Mouse (Mus musculus): ENCODE measurements around the gene Uba7.
"Not testable (repeated sequence)": the region's sequence is repeated elsewhere in the genome, so short reads cannot be mapped to it uniquely, and the experiment has no call there.

The Uba7 gene

DNA sequence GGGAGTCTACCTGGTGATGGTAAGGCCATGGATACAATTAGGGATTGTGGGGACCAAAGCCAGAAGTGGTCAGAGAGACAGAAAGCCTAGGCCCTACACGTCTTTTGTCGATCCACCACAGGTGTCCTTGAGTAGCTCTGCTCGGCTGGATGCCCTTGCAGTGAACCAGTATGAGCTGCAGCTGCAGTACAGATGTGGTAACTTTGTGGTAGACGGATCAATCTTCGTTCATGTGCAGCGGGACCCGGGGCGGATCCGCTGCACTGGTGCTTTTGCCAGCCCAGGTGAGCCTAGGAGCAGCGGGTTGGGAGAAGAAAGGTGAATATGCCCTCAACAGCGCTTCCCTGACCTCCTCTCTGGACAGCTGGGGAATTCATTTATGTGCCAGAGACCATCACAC, 17.7 kb downstream of the Uba7 start:
- DNase-seq (ENCODE audit: low read depth, low spot score) = no peak

DNA sequence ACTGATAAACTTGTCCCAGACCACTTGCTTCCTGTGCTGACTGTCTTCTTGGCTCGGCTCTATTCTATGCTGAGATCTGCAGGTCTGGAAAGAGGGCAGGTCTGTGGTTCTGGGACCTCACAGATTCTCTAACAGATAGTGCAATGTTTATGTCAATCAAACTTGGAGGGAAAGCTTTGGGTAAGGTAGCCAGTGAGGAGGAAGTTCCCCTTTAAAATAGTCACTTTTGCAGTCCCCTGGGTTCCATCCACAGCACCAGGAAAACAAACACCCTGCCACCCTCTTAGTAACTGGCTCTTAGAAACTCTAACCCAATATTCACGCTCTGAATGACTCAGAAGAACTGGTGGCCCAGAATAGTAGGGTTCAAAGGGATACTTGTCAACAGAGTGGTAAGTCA, 19.2 kb downstream of the Uba7 start:
- no peak for DNase-seq (ENCODE audit: low read depth, low spot score)

DNA sequence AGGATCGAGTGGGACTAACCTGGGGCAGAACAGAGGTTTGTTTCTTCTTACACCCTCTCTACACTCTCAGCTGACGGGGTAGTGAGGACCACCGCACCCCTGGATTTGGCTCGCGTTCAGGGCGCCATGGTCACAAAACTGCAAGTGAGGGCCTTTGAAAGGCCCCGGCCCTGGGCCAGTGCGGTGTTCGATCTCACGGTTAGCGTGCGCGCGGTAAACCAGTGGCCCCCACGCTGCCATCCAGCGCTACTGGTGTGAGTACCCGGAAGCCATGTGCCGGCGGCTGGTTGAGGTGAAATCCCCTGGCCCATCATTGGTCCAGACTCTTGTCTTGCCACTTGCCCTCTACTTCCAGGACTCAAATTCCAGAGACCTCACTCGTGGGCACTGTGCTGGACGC, 20.2 kb downstream of the Uba7 start:
- DNase-seq (ENCODE audit: low read depth, low spot score) = no peak

DNA sequence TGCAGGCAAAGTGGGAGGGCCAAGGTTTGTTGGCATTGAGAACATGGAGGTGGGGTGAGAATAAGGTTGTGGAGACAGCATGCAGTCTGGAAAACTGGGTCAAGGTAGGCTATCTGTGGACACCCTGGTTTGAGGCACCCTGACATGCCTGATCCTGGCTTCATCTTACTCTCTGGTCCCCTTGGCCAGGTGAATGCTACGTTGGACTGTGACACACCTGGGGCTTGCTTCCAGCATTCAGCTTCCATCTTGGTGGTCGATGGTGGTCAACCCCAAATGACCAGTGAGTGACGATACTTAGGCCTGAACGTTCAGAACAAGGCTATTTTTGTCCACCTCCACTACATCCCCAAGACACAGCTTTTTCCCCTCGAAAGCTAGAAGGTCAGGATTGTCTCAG, 20.7 kb downstream of the Uba7 start, which contains the start of gene Gm20662:
Gene Gm20662 (plus strand): TSS at position 301 of the 400 bp plus-strand sequence.
- DNase-seq (ENCODE audit: low read depth, low spot score) = no peak

DNA sequence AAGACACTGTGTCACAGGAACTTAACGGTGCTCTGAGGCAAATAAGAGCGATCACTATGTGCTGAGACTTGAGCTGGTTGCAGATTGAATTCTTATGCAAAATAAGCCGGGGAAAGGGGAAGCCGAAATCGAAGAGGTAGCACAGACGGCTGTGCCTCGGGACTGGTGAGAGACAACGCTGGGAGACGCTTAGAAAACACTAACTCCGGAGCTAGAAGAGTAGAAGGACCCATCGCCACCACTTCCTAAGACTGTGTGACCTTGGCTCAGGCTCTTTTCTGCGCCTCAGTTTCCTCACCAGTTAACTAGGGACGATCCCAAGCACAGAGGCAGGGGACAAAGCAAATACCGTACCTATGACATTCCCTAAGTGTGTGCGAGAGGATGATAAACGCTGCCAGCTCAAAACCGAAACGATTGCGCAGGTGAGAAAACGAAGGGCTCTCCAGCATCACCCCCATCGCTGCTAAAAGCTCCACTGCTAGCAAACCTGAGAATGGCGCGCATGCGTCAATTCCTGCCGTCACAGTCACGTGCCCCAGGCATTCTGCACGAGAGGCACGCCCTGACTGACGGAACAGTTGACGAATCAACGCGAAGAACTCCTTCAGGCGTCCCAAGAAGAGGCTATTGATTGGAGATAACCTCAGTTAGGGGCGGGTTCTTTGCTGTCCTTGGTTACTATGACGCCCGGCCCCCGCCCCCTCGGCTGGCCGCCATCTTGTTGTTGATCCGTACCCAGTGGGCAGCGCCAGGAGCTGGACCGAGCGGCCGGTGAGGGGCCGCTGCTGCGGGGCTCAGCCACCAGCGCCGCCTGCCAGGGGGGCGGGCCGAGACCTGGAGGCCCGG, 26.8 kb downstream of the Uba7 start, which contains the start of gene Ip6k1:
Gene Ip6k1 (plus strand): TSS at position 580 of the 849 bp plus-strand sequence.
- peak; percentile 100 for DNase-seq (ENCODE audit: low read depth, low spot score)

DNA sequence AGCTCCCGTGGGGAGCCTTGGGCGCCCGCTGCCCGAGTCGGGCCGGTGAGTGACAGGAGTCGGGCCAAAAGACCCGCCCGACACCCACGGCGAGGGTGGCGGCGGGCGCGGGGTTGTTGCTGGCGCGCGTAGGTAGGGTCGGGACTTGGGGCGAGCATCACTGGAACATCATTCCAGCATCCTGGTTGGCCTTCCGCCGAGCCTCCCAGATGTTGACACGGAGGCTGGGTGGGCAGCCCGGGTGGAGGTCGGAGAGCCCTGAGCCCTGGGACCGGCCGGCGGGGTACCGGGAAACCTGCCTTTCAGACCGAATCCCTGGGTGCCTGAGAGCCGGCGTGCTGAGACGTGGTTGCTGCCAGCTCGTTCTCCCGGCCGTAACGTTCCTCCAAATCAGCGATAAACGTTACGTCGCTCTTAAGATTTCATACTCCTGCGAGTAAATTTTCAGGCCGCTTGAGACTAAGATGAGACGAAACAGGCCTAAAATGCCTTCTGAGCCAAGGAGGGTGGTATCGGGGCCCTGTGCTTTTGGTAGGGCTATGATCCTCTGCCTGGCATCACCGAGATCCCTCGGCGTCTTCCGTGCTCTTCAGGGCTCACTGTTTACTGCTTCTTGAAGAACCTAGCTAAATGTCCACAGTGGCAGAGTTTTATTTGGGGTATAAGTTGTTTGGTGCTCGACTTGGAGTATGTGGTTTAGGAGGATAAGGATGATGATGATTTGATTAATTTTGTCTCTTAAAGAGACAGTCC, 27.6 kb downstream of the Uba7 start:
- no peak for DNase-seq (ENCODE audit: low read depth, low spot score)

DNA sequence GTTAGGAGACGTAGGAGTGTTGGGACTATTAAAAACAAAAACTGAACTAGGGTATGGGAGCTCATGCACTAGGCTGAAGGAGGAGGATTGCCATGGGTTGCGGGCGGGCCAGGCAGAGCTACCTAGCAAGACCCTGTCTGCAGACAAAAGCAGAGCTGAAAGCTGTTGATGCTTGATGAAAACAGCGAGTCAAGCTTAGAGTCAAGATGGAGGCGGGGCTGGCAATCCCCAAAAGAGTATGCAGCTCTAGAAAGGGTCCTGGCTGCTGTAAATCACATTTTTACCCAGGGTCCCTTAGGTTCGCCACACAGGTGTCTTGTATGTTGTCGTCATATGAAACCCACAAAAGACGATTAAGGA, 28.2 kb downstream of the Uba7 start:
- no peak for DNase-seq (ENCODE audit: low read depth, low spot score)

DNA sequence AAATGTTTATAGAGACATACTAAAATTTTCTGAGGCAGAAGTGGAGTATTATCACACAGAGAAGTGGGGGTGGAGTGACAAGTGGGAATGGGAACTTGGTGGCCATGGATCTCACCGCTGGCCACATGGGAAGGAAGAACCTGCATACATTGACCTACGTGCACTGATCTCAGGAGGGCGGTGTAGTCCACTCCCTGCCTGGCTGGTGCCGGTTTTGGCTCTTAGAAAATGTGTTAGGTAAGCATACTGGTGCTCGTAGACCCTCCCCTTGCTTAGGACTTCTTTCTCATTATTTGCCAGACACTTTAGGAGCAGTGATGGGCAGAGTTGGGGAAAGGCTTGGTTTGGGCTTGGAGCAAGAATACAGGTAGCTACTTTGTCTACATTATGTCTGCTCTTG, 32.7 kb downstream of the Uba7 start:
- no peak for DNase-seq (ENCODE audit: low read depth, low spot score)

DNA sequence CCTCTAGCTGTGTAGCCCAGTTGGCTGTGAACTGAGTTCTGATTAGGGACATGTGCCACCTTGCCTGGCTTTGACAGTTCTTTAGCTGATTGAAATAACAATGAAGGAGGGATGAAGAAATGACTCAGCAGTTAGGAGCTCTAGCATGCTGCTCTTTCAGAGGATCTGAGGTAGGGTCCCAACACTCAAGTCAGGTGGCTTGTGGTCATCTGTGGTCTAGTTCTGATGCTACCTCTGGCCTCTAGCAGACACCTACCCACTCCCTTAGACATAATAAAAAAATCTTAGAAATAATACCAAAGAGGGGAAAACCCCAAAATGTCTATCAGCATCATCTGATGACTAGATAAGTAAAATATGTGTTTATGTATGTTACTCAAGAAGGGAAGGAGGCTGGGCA, 35.1 kb downstream of the Uba7 start:
- no peak for DNase-seq (ENCODE audit: low read depth, low spot score)

DNA sequence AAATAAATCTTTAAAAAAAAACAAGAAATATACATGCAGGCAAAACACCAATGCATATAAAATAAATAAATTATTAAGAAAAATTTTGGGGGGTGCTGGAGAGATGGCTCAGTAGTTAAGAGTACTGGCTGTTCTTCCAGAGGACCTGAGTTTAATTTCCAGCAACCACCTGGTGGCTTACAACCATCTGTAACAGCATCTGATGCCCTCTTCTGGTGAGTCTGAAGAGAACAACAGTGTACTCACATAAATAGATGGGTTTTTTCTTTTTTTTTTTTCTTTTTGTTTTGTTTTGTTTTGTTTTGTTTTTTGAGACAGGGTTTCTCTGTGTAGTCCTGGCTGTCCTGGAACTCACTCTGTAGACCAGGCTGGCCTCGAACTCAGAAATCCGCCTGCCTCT, 38.3 kb downstream of the Uba7 start:
- DNase-seq (ENCODE audit: low read depth, low spot score) = not testable (repeated sequence)

DNA sequence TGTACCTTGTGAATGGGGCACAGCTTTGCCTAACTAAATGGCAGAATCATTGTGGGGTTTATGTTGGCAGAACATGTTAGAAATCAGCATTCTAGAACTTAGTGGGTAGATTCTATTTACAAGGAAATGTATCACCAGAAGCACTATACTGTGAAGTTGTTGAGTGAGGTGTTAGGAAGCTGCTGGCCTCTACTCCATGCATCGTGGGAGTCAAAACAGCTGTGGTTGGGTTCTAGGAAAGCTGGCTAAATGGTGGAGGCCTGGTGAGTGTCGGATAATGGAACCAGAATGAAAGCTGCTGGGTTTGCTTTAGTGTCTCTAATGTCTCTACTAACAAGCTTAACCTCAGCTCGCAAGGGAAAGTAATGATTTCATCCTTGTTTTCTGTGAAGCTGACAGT, 41.8 kb downstream of the Uba7 start:
- DNase-seq (ENCODE audit: low read depth, low spot score) = no peak

DNA sequence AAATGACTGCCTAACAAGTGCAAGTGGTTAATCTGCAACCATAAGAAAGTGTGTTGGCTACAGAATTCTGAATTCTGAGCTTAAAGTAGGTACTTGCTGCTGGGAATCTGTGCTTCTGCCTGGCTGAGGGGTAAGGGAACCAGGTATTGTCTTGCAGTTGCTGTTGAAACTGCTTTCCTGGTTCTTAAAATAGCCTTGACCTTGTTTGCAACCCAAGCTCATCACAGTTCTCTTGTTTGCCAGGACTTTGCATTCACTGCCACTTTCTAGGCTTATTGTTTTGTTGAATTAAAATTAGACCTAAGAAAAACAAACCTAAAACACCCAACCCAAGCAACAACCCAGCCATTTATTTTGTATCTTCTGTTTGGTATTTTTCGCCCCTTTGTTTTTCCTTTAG, 45.4 kb downstream of the Uba7 start:
- DNase-seq (ENCODE audit: low read depth, low spot score) = no peak

DNA sequence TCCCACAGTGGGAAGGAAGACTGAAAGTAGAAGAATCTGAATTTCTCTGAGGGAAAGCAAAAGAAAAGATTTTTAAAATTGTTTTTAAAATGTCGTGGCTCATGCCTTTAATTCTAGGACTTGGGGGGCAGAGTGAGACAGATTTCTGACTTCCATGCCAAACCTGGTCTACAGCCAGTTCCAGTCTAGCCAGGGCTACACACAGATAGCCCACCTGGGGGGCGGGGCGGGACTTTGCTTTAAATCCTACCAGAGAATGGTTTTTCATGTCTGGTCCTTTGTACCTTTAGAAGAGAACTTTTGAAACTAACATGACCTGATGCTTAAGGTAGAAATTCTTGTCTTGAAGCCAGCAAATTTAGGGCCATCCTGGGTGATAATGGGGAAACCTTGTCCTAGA, 47.9 kb downstream of the Uba7 start:
- DNase-seq (ENCODE audit: low read depth, low spot score) = no peak

DNA sequence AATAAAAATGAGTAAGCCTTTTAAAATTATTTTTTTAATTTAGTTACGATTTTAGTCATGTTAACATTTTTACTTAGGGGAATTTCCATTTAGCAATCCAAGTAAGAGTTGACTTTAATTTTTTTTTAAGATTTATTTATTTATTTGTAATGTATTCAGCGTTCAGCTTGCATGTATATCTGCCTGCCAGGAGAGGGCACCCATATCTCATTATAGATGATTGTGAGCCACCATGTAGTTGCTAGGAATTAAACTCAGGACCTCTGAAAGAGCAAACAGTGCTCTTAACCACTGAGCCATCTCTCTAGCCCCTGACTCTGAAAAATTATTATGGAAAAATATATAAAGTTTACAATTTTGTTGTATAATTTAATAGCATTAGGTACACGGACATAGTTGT, 51.3 kb downstream of the Uba7 start:
- no peak for DNase-seq (ENCODE audit: low read depth, low spot score)

DNA sequence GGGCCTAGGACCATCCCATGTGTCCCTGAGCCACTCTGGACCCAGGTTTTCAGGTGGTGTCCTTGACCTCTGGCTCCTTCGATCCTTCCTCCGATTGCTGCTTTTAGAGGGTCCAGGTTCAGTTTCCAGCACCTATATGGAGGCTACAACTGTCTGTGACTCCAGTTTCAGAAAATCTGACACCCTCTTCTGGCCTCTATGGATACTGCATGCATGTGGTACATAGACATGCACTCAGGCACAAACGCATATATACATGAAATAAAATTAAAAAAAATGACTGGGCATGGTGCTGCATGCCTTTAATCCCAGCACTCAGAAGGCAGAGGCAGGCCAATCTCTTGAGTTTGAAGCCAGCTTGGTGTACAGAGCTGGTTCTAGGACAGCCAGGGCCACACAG, 52.6 kb downstream of the Uba7 start:
- no peak for DNase-seq (ENCODE audit: low read depth, low spot score)

DNA sequence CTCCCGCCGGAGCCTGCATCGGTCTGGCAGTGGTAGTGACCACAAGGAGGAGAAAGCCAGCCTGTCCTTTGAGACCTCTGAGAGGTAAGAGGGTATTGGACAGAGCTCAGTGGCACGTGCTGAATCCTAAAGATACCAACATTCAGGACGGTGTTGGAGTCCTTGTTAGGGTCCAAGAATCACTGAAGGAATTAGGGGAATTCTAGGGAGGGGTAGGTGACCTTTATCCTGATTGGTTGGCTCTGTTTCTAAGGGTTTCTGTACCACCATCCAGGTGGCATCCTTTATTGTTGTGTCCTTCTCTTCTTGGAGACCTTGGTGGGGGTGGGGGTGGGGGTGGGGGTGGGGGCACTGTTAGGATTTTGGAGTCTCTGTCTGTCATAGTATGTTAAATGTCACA, 56.8 kb downstream of the Uba7 start:
- DNase-seq (ENCODE audit: low read depth, low spot score) = no peak
